Mouse (Mus musculus) 3134 (cell line): Measurements from ENCODE around the gene Tmtc4.

Source experiments
- DNase-seq: peaks from one replicate; pipeline ENCODE4 v3.0.0-alpha.2; 2011; ENCODE audit warnings: low spot score; ENCODE audit not compliant: insufficient read length; ENCODE audit errors: extremely low read depth

Gene Tmtc4

GRCm38 (mm10) chr14:122977056-122977796 is 6.6 kb downstream of the Tmtc4 start:
- no peak for DNase-seq

DNA sequence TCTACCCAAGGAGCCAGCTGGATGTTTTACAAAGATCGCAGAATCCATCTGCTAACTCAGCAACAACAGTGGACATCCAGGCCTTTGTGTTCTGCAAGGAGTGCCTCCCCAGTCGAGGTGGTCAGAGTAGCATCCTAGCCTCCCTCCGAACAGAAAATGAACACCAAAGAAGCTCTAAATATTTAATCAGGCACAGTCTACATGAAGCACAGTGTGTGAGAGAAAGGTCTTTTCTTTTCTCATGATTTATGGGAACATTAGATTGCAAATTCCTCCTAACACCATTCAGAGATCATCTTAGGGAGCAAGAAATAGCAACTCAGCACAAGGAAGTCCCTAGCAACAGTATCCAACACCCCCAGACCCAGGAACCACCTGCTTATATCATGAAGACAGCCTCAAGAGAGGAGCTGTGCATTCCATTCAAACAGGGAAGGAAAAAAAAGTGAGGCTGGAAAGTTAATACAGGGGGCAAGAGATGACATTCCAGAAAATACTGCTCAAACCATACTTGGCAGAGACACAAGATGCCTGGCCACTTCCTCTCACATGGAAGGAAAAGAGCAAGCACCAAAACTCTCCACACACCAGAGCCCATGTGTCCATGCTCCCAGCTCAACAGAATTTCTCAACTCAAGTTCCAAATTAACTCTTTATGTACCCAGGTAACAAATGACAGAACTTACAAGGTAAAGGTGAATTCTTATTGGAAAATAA is 8.8 kb downstream of the Tmtc4 start:
- DNase-seq: no peak

GRCm38 (mm10) chr14:122973091-122973490 is 10.7 kb downstream of the Tmtc4 start:
- no peak for DNase-seq

DNA sequence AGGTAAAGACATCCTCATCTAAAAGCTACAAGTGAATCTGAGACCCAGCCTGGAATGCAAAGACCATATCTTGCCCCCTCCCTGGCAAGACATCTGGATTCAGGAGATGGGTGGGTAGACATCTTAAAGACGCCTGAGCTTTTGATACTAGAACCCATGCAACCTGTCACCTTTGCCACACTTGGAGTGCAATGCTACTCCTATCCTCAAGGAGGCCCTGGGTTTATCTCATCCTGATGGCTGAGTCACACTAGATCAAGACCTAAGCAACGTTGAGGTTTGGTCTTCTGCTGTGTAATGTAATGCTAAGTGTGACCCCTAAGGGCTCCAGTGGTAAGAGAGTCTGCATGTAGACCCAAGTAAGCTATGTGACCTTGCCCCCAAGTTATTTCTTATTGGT is 15.8 kb downstream of the Tmtc4 start:
- DNase-seq: no peak

- no peak for DNase-seq
These were observed 25.9 kb downstream of the Tmtc4 start for GRCm38 (mm10) chr14:122957941-122958340.

DNA sequence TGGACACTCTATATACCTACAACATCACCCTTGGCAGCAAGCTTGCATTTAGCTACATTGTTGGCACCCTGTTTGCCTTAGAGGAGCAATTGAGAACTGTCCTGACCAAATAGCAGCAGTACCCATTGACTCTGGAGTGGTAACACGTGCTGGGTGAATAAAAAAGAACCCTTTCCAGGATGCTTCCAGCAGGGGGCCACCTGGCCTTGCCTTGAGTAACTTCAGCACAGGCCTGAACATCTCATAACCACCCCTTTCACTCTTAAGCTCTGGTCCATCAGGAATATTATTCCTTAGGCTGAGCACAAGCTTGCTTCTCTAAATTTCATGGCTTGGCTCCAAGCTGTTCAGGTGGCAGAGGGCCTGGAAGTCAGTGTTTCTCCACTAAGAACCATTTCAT is 30.5 kb downstream of the Tmtc4 start:
- no peak for DNase-seq

- no peak for DNase-seq
These were observed 31.3 kb downstream of the Tmtc4 start for GRCm38 (mm10) chr14:122952556-122952955.

DNA sequence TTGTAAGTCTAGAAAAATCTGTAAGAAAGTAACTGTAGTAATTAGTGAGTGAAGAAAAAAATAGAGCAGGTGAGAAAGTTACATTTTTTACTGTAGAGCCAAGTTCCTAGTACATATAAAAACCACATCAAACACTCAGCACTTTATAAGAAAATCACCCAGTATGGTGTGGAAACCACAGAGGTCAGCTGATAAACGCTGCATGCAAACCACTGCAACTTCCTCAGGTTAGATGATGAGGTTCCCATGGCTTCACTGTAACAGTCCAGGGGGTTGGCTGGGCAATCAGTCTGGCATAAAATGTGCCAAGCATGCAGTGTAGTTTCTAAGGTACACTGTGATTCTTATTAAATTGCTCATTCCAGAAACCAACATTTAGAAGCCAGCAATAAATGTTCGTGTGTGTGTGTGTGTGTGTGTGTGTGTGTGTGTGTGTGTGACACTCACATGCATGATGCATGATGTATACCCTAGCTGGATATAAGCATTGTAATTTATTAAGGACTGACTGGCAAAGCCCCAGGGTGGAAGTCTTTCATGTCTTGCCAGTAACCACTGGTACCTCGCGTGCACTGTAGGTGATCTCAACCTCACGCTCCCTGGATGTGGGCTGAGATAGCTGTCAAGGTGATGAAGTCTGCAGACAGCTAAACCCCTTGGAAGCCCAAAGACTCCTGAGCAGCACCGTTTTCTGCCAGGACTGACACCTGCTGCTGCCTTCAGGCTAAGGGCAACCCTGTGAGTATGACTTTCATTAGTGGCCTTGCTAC is 32.0 kb downstream of the Tmtc4 start:
- DNase-seq: no peak

- DNase-seq: no peak
These were observed 32.9 kb downstream of the Tmtc4 start for GRCm38 (mm10) chr14:122950915-122951314.

- DNase-seq: no peak
These were observed 40.4 kb downstream of the Tmtc4 start for GRCm38 (mm10) chr14:122943475-122943853.

DNA sequence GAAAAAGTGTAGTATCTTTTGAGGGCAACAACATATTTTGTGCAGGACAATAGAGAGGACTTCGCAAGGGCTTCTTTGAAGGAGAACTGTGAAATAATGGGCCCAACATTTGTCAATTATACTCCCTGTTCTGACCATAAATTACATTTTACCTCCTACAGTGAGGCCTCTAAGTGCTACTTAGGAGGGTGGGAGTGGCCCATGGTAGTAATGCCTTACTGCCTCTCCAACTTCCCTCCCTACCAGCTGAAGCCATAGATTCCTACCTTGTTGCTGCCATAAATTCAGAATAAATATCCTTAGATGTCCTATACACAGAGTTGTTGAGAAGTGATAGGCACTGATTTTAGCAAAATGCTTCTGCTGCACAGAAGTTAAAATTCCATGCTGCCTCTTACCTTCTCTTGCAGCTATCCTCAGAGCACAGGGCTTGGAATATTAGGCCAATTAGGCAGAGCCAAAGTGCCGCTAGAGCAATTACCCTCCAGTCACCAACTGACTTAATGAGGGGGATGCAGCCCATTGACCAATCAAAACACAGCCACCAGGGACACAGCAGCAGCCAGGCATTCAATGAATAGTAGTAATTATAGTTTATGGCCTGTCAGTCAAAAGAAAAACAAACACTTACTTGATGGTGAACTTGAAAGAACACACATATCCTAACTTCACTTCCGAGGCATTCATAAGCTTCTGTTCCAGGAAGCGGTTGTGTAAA is 40.9 kb downstream of the Tmtc4 start:
- no peak for DNase-seq

DNA sequence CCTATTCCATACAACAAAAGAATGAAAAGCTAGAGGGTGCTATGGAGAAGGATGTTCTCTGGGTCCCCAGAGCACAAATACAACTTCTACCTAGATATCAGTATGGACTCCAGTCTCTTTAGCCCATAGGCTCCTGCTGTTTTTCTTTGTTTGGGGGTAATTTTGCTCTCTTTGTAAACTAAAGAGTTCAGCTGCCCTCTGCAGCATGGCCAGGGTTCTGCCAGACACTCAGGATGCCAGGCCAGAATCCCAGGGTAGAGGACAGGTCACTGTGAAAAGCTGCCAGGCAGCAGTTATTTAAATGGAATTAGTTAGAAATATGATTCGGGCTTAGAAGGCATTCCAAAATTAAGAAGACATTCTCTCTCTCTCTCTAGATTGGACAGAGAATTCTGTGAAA is 47.4 kb downstream of the Tmtc4 start:
- DNase-seq: no peak

GRCm38 (mm10) chr14:122920011-122920410 is 63.8 kb downstream of the Tmtc4 start:
- DNase-seq: no peak

DNA sequence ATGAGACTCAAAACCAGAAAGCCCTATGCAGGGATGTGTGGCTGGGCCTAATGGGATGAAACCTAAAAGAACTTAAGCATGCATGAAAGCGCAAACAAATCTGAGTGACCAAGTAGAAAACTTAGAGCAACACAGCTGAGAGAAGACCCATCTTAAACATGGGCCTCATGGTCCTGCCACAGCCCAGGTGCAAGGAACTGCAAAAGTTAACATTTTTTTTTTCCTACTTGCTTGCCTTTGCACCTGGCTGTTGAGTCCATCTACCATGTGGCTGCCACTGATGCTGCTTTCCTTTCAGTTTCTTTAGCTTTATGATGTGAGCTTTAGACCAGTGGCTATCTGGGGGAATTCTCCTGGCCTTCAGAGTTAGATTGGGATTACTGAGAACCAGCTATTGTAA is 66.2 kb downstream of the Tmtc4 start:
- DNase-seq: no peak

- DNase-seq: no peak
These were observed 70.2 kb downstream of the Tmtc4 start, which contains the start of gene Ggact for GRCm38 (mm10) chr14:122913657-122914056. Gene Ggact, minus strand, starts transcription at chr14:122913757.

DNA sequence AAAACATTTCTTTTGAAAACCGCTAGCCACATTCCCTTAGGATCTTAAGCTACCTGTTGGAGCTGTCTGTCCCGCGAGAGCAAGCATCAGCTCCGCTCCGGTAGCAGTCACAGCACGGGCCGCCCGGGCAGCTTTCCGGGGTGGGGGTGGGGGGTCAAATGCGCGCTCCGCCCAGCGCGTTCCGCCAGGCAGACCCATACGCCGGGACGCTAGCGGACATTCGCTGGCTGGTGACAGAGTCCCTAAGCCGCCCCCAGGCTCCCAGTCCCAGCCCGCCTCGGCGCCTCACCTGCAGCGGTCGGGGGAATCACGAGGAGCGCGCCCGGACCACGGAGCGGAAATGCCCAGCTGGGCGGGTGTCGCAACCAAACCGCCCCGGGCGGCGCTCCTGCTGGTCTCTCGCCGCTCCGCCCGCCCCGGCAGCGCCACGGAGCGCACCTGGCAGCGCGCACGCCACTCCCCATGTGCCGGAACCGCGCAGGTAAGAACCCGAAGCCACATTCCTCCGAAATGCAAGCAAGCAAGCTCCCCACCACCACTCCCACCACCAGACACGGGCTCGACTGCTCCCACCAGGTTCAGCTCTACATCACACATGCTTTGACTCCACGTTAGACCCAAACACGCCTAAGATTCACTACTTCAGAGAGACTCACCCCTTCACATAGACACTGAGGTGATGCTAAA is 70.9 kb downstream of the Tmtc4 start:
- DNase-seq: peak; percentile 82

- DNase-seq: no peak
These were observed 71.7 kb downstream of the Tmtc4 start for GRCm38 (mm10) chr14:122912137-122912536.

DNA sequence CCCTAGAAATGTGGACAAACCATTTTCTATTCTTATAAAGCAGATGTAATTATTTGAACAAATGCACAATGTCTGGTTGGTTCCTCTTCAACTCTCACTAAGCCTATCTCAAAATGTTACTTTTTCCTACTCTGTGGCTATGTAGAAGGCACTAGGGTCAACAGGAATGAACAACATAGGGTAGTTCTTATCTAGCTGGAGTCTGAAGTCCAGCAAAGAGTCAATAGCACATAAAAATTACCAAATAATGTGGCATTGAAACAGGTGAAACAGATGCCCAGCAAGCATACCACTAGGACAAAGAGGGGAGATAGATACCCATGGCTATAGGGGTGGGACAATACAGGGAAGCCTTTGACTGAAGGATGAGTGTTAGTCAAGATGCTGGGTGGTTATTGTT is 72.6 kb downstream of the Tmtc4 start:
- DNase-seq: no peak

DNA sequence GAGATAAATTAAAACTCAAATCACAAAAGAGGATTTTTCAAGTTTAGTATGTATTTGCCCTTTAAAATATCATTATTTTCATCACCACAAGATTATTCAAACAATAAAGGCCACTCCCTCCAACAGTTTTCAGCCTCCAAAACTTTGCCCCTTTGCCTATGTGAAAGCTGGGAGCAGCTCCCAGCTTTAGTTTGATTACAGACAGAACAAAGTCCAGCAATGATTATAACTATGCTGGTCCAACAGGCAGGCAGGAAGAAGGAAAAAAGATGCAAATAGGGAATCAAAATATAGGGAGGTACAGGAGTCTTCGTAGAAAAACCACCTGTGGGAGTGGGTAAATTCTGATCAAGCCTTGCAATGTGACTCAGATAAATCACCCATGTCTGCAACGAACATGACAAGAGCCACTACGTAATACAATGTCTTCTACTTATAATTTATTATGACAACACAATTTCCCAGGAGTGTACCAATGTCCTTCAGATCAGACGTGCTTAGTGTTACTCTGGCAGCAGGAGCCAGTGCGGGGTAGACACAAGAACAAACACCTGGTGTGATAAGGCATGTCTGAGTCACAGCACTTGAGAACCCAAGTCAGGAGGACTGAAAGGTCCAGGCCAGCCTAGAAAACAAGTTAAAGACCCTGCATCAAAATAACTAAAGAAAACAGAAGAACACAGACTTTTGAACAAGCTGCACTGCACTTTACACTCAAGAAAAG is 74.3 kb downstream of the Tmtc4 start:
- no peak for DNase-seq

GRCm38 (mm10) chr14:122908075-122908474 is 75.8 kb downstream of the Tmtc4 start:
- no peak for DNase-seq
